19 mouse cellular contexts compared by ENCODE assay signal in genomic region chr2:128374253-128374566, GRCm38 (mm10).
DNase-seq lines count a peak whose midpoint lies in the region; ATAC-seq and TF ChIP-seq lines count a peak whose summit lies in the region.
"Had no signal": no experiment of that assay in that cellular context is flagged by ENCODE, and none has a peak within 500 bp of the region (broad histone marks: within the 10 kb centered on the region; RNA-seq: fewer than 3 reads in every experiment).

No protein-coding gene starts in this region.

- H3K79me2 ChIP-seq in liver, adult 2 months (ENCODE audit: control insufficient read depth, insufficient read depth, low read length) = no peaks in the 10 kb centered on the region

- H3K4me1 ChIP-seq in forebrain, embryonic 15.5 days = peaks cover 17% of the 10 kb centered on the region
- H3K4me1 ChIP-seq in forebrain, embryonic 16.5 days (replicated peaks; ENCODE audit: control insufficient read depth, insufficient read depth, low read length) = peaks cover 8% of the 10 kb centered on the region
- peaks cover 7% of the 10 kb centered on the region; the same call in 1 of the 2 replicates for H3K4me1 ChIP-seq in liver, adult 2 months (ENCODE audit: control insufficient read depth, insufficient read depth, low read length)
- peaks cover 3% of the 10 kb centered on the region; the same call in 1 of the 2 replicates for H3K4me1 ChIP-seq in stomach, embryonic 16.5 days (ENCODE audit: control insufficient read depth, insufficient read depth, low read length)
- H3K4me1 ChIP-seq in stomach, postnatal 0 days (replicated peaks; ENCODE audit: control insufficient read depth, insufficient read depth) = no peaks in the 10 kb centered on the region

- no peaks in the 10 kb centered on the region for H3K27me3 ChIP-seq in forebrain, embryonic 15.5 days
- H3K27me3 ChIP-seq in forebrain, embryonic 16.5 days (replicated peaks; ENCODE audit: control insufficient read depth, insufficient read depth, low read length) = no peaks in the 10 kb centered on the region
- H3K27me3 ChIP-seq in liver, adult 2 months (ENCODE audit: control insufficient read depth, insufficient read depth, low read length) = no peaks in the 10 kb centered on the region
- no peaks in the 10 kb centered on the region for H3K27me3 ChIP-seq in stomach, embryonic 16.5 days (ENCODE audit: control insufficient read depth, insufficient read depth, low read length)
- H3K27me3 ChIP-seq in stomach, postnatal 0 days (ENCODE audit: control insufficient read depth, insufficient read depth, low read length) = no peaks in the 10 kb centered on the region

- H3K9me3 ChIP-seq in forebrain, embryonic 15.5 days = no peaks in the 10 kb centered on the region
- no peaks in the 10 kb centered on the region for H3K9me3 ChIP-seq in forebrain, embryonic 16.5 days (ENCODE audit: control insufficient read depth, low read length)
- no peaks in the 10 kb centered on the region for H3K9me3 ChIP-seq in stomach, embryonic 16.5 days (replicated peaks; ENCODE audit: control insufficient read depth, low read length)
- H3K9me3 ChIP-seq in stomach, postnatal 0 days (ENCODE audit: control insufficient read depth, low read length) = no peaks in the 10 kb centered on the region
- H3K9me3 ChIP-seq: forebrain, embryonic 10.5 days; G1E had no signal

- H3K4me2 ChIP-seq in forebrain, embryonic 15.5 days (replicated peaks) = no peak overlapping the region
- H3K4me2 ChIP-seq in forebrain, embryonic 16.5 days (ENCODE audit: low read length) = no peak overlapping the region
- no peak overlapping the region for H3K4me2 ChIP-seq in stomach, embryonic 16.5 days (ENCODE audit: low read depth, low read length)
- no peak overlapping the region for H3K4me2 ChIP-seq in stomach, postnatal 0 days (replicated peaks; ENCODE audit: low read depth)
- H3K4me2 ChIP-seq: lung, embryonic 14.5 days had no signal

- TF ChIP-seq EP300 in stomach, postnatal 0 days (optimal IDR thresholded peaks at IDR 0.05) = no peak

- no peak for DNase-seq in liver, adult 2 months (ENCODE audit: extremely low read depth, low read depth, low spot score)
- no peak for DNase-seq in liver
- DNase-seq in stomach, postnatal 0 days (ENCODE audit: low spot score) = no peak
- no peak for DNase-seq in yolk sac, embryonic 10.5 days (ENCODE audit: low spot score)
- DNase-seq: adrenal gland, postnatal 14 days; cerebellum, adult 2 months; cerebellum, postnatal 36 days; lung, embryonic 14.5 days; right cerebral cortex, adult 18-20 months; thymus, adult 2 months had no signal

- WGBS in forebrain, embryonic 15.5 days = 94% methylated on average over 2 of the region's 2 CpGs
- WGBS in forebrain, embryonic 16.5 days = 83% methylated on average over 2 of the region's 2 CpGs
- WGBS in liver, adult 2 months = 82% methylated on average over 2 of the region's 2 CpGs
- WGBS in stomach, embryonic 16.5 days = 88% methylated on average over 2 of the region's 2 CpGs
- 90% methylated on average over 2 of the region's 2 CpGs for WGBS in stomach, postnatal 0 days

- peak overlapping the region; percentile 14; the same call in 1 of the 2 replicates for H3K27ac ChIP-seq in forebrain, embryonic 15.5 days (replicated peaks)
- H3K27ac ChIP-seq in forebrain, embryonic 16.5 days (ENCODE audit: low read length) = no peak overlapping the region
- H3K27ac ChIP-seq in liver, adult 2 months (replicated peaks; ENCODE audit: insufficient read depth, low read depth, low read length) = peak overlapping the region; percentile 53; the same call in 1 of the 2 replicates
- H3K27ac ChIP-seq in stomach, embryonic 16.5 days (ENCODE audit: low read length) = 0 out of 2 replicates have a peak overlapping the region, but pooled peaks have one; percentile 10
- H3K27ac ChIP-seq in stomach, postnatal 0 days (replicated peaks) = no peak overlapping the region
- H3K27ac ChIP-seq: hindbrain, postnatal 0 days had no signal

- H3K9ac ChIP-seq in forebrain, embryonic 15.5 days (replicated peaks) = no peak overlapping the region; the same call in 1 of the 2 replicates
- no peak overlapping the region for H3K9ac ChIP-seq in forebrain, embryonic 16.5 days (replicated peaks; ENCODE audit: low read depth, low read length)
- no peak overlapping the region for H3K9ac ChIP-seq in liver, adult 2 months (ENCODE audit: low read depth, low read length)
- no peak overlapping the region for H3K9ac ChIP-seq in stomach, embryonic 16.5 days (ENCODE audit: low read length)
- H3K9ac ChIP-seq in stomach, postnatal 0 days (ENCODE audit: low read length) = no peak overlapping the region
- H3K9ac ChIP-seq: lung, embryonic 14.5 days had no signal

- no peaks in the 10 kb centered on the region for H3K36me3 ChIP-seq in forebrain, embryonic 15.5 days
- no peaks in the 10 kb centered on the region for H3K36me3 ChIP-seq in forebrain, embryonic 16.5 days (ENCODE audit: control insufficient read depth, insufficient read depth)
- H3K36me3 ChIP-seq in liver, adult 2 months (ENCODE audit: control insufficient read depth, insufficient read depth, low read length) = no peaks in the 10 kb centered on the region
- H3K36me3 ChIP-seq in stomach, embryonic 16.5 days (ENCODE audit: control insufficient read depth, insufficient read depth, low read length) = no peaks in the 10 kb centered on the region
- H3K36me3 ChIP-seq in stomach, postnatal 0 days (ENCODE audit: control insufficient read depth, insufficient read depth, low read length) = no peaks in the 10 kb centered on the region
- H3K36me3 ChIP-seq: forebrain, embryonic 10.5 days; G1E had no signal

- TF ChIP-seq CTCF in liver, adult 2 months (IDR thresholded peaks at IDR 0.05; ENCODE audit: low read depth, low read length) = no peak
- TF ChIP-seq CTCF in stomach, postnatal 0 days (IDR thresholded peaks at IDR 0.05; ENCODE audit: low read depth) = no peak

- no peak overlapping the region for H3K4me3 ChIP-seq in forebrain, embryonic 15.5 days
- H3K4me3 ChIP-seq in forebrain, embryonic 16.5 days (replicated peaks; ENCODE audit: low read length) = no peak overlapping the region
- no peak overlapping the region for H3K4me3 ChIP-seq in liver, adult 2 months (ENCODE audit: insufficient read depth, low read depth, low read length)
- H3K4me3 ChIP-seq in stomach, embryonic 16.5 days (replicated peaks; ENCODE audit: low read length) = no peak overlapping the region
- no peak overlapping the region for H3K4me3 ChIP-seq in stomach, postnatal 0 days (ENCODE audit: low read depth, low read length)
- H3K4me3 ChIP-seq: forebrain, embryonic 10.5 days had no signal

- TF ChIP-seq POLR2A in liver, adult 2 months (IDR thresholded peaks at IDR 0.05; ENCODE audit: extremely low read depth, insufficient read depth, low read length) = no peak

- no peak for ATAC-seq in forebrain, embryonic 15.5 days (replicated peaks)
- no peak for ATAC-seq in forebrain, embryonic 16.5 days
- no peak for ATAC-seq in stomach, embryonic 16.5 days (ENCODE audit: insufficient read depth, low FRiP score)
- no peak for ATAC-seq in stomach, postnatal 0 days (ENCODE audit: low FRiP score, low TSS enrichment)
- ATAC-seq in neutrophil, adult 5-6 weeks (ENCODE audit: extremely low read depth, insufficient number of reproducible peaks, low FRiP score, poor library complexity, severe bottlenecking) = peak; percentile 52
- ATAC-seq: CD4-positive, CD25-positive, alpha-beta regulatory T cell, adult 4 months; hindbrain, postnatal 0 days; intestine, postnatal 0 days had no signal

Comparison
In these comparisons a context has a peak if more than half of its experiments do, and no peak if none do; other contexts are left out.
1. H3K27ac ChIP-seq: peak in forebrain, embryonic 15.5 days (single experiment), liver, adult 2 months (single experiment) and stomach, embryonic 16.5 days (single experiment); none in forebrain, embryonic 16.5 days (single experiment) and stomach, postnatal 0 days (single experiment).